Mouse (Mus musculus) gastrocnemius, adult 2 months (tissue): ENCODE measurements around the gene Map10. TPM values are rescaled to one million over a fixed set of nuclear protein-coding genes. Genes with fewer than 3 reads are reported as not detected.

ENCODE experiments used
- DNase-seq: peaks from one replicate; pipeline ENCODE4 v3.0.0; 2022
- H3K27ac ChIP-seq: fragments of 200-600 bp; 2 replicates; pipeline ENCODE4 v1.8.1; 2022; ENCODE audit warnings: mild to moderate bottlenecking
- H3K4me3 ChIP-seq: fragments of 200-600 bp; 2 replicates; pipeline ENCODE4 v1.8.1; 2022; ENCODE audit warnings: mild to moderate bottlenecking, moderate library complexity
- CTCF ChIP-seq: fragments of 200-600 bp; IDR thresholded peaks from 2 replicates; pipeline ENCODE4 v1.8.1; 2022; ENCODE audit warnings: antibody characterized with exemption, mild to moderate bottlenecking, moderate library complexity
- intact Hi-C: fragments of 180-260 bp; cut with DNase I; formaldehyde crosslinking; loops from one replicate; pipeline ENCODE4 v1.15.1; 2025
- total RNA-seq, 2 experiments: library from RNA; stranded (reverse); gene quantifications; 2 replicates each; pipeline ENCODE4 v1.2.3; 2021

The Map10 gene
- total RNA-seq, 2 experiments from 2014 or later: 2.1 to 3.0 TPM

- no peak for TF ChIP-seq CTCF
- intact Hi-C loops: no loop called here
- no peak overlapping the region for H3K27ac ChIP-seq
- DNase-seq: no peak
- H3K4me3 ChIP-seq: no peak overlapping the region
Observed at GRCm38 (mm10) chr8:125702868-125703473, 33.4 kb downstream of the Map10 start.

- no peak overlapping the region for H3K4me3 ChIP-seq
- no peak overlapping the region for H3K27ac ChIP-seq
- no peak for TF ChIP-seq CTCF
- intact Hi-C loops: no loop called here
- no peak for DNase-seq
Observed at GRCm38 (mm10) chr8:125704434-125704833, 34.8 kb downstream of the Map10 start.

- DNase-seq: no peak
- no peak for TF ChIP-seq CTCF
- intact Hi-C loops: no loop called here
- H3K27ac ChIP-seq: no peak overlapping the region
- no peak overlapping the region for H3K4me3 ChIP-seq
Observed at GRCm38 (mm10) chr8:125705816-125706215, 36.2 kb downstream of the Map10 start.

- no peak for TF ChIP-seq CTCF
- intact Hi-C loops: no loop called here
- DNase-seq: no peak
Observed at GRCm38 (mm10) chr8:125709171-125709570, 39.6 kb downstream of the Map10 start.

GRCm38 (mm10) chr8:125711514-125711913, 41.9 kb downstream of the Map10 start:
- Histone ChIP-seq H3K4me3 (no peak overlapping the region), H3K27ac (no peak overlapping the region)
- intact Hi-C loops: no loop called here
- no peak for DNase-seq
- no peak for TF ChIP-seq CTCF

More at GRCm38 (mm10) chr8:125709171-125709570, 39.6 kb downstream of the Map10 start:
- Histone ChIP-seq H3K27ac (no peak overlapping the region), H3K4me3 (no peak overlapping the region)

- intact Hi-C loops: loop anchor here (5.0 kb wide), 1 partner anchor 44 kb away; no protein-coding TSS in a partner anchor
Observed at GRCm38 (mm10) chr8:125716211-125716610, 46.6 kb downstream of the Map10 start.

GRCm38 (mm10) chr8:125716613-125717012, 47.0 kb downstream of the Map10 start:
- TF ChIP-seq CTCF: no peak
- intact Hi-C loops: loop anchor here (1.0 to 5.0 kb wide), 2 partner anchors 44 to 142 kb away; no protein-coding TSS in a partner anchor
- H3K4me3 ChIP-seq: no peak overlapping the region
- H3K27ac ChIP-seq: no peak overlapping the region
- DNase-seq: no peak

More at GRCm38 (mm10) chr8:125716211-125716610, 46.6 kb downstream of the Map10 start:
- DNase-seq: no peak
- Histone ChIP-seq H3K27ac (no peak overlapping the region), H3K4me3 (no peak overlapping the region)
- TF ChIP-seq CTCF: no peak

GRCm38 (mm10) chr8:125718914-125719313, 49.3 kb downstream of the Map10 start:
- intact Hi-C loops: loop anchor here (5.0 kb wide), 1 partner anchor 47 kb away; no protein-coding TSS in a partner anchor
- no peak for DNase-seq
- Histone ChIP-seq H3K27ac (no peak overlapping the region), H3K4me3 (no peak overlapping the region)
- TF ChIP-seq CTCF: peak; percentile 51

GRCm38 (mm10) chr8:125722675-125723074, 53.1 kb downstream of the Map10 start:
- Histone ChIP-seq H3K27ac (peak overlapping the region; percentile 54), H3K4me3 (no peak overlapping the region)
- DNase-seq: peak; percentile 73
- intact Hi-C loops: no loop called here
- TF ChIP-seq CTCF: no peak

Other genes with a start within 250 kb of the Map10 start
- 10 to 100 TPM in 1 of 2 experiments, 1 to 10 TPM in 1; 4.5 to 10.8 TPM for gene Sipa1l2, start 100.0 kb upstream of the Map10 start, total RNA-seq
- 10 to 100 TPM; 10.5 to 11.2 TPM for gene Ntpcr, start 60.1 kb downstream of the Map10 start, total RNA-seq
- under 1 TPM; 0.20 to 0.39 TPM for gene Pcnx2, start 228.5 kb downstream of the Map10 start, total RNA-seq
- under 1 TPM in 1 of 2 experiments, not detected in 1; 0.05 TPM for gene Map3k21, start 240.6 kb downstream of the Map10 start, total RNA-seq